Mouse (Mus musculus): Measurements from ENCODE around the gene Kctd11. TPM values are rescaled to one million over a fixed set of nuclear protein-coding genes. Genes with fewer than 3 reads are reported as not detected.

Kctd11 gene
- polyA plus RNA-seq, 1 experiment = 0.47 TPM

GRCm38 (mm10) chr11:69901406-69901846, 20.2 kb upstream of the Kctd11 start:
- Histone ChIP-seq H3K4me3 (ENCODE audit: control insufficient read depth, low read depth, low read length) (peak overlapping the region; percentile 83), H3K4me1 (ENCODE audit: control insufficient read depth, insufficient read depth, low read length) (peaks cover 6% of the 10 kb centered on the region), H3K27ac (ENCODE audit: control insufficient read depth, insufficient read depth, low read depth, low read length) (peak overlapping the region; percentile 90), H3K36me3 (ENCODE audit: control insufficient read depth, insufficient read depth, low read length) (no peaks in the 10 kb centered on the region; the same call in none of the 2 replicates), H3K27me3 (ENCODE audit: control insufficient read depth, insufficient read depth, low read length) (no peaks in the 10 kb centered on the region)
- TF ChIP-seq POLR2A (IDR thresholded peaks at IDR 0.05; ENCODE audit: control insufficient read depth, low read depth, low read length) (peak; percentile 80), CTCF (IDR thresholded peaks at IDR 0.05; ENCODE audit: control insufficient read depth, insufficient read depth, insufficient replicate concordance, low read depth, low read length) (no peak)

DNA sequence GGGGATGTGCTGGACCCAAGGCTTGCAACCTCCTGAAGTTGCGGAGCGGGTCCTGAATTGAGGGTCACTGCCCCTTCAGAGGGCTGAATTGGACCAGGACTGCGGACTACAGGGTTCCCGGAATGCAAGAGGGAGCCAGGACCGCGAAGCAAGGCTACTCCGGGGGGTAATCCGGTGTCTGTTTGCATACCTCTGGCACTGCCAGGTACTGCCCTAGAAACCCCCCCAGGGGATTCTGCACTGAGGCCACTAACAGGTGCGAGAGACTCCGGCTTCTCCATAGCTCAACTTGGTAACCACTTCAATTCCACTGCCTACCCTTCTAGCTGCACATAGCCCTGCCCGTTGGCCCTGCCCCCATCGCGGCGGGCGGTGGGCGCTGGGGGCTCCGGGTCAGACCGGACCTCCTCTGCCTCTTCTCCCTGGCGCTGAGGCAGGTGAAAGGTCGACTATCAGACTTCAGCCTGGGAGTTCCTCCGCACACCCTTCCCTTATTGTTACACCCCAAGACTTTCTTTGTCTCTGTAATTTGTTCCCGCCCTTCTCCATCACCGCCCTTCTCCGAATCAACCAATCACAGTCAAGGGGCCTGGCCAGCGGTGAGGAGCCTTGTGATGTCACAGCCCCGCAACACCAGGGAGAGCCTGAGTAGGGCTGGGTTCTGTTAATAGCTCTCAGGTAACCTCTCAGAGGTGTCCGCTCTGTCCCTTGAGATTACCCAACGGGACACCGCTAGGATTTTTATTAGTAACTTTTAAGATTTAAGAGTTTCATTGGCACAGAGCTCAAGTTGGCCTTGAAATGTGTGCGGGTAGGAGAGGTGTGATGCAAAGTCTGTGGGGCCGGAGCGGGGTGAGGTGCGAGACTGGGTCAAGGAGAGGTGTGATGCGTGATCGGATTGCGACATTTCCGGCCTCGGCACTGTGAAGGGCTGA, 19.5 kb upstream of the Kctd11 start, which contains the start of the genes 2810408A11Rik and Neurl4:
2810408A11Rik (minus strand) TSS at position 517 of the 935 bp plus-strand sequence.
Neurl4 (plus strand) TSS at position 602 of the 935 bp plus-strand sequence.
- no peak for TF ChIP-seq CTCF (IDR thresholded peaks at IDR 0.05; ENCODE audit: control insufficient read depth, insufficient read depth, insufficient replicate concordance, low read depth, low read length)
- TF ChIP-seq POLR2A (IDR thresholded peaks at IDR 0.05; ENCODE audit: control insufficient read depth, low read depth, low read length) = peak; percentile 68
- Histone ChIP-seq H3K27me3 (ENCODE audit: control insufficient read depth, insufficient read depth, low read length) (no peaks in the 10 kb centered on the region), H3K4me3 (ENCODE audit: control insufficient read depth, low read depth, low read length) (peak within 1 kb of the TSS; percentile 83), H3K36me3 (ENCODE audit: control insufficient read depth, insufficient read depth, low read length) (no peaks in the 10 kb centered on the region; the same call in none of the 2 replicates), H3K27ac (ENCODE audit: control insufficient read depth, insufficient read depth, low read depth, low read length) (peak within 1 kb of the TSS; percentile 90), H3K4me1 (ENCODE audit: control insufficient read depth, insufficient read depth, low read length) (peaks cover 6% of the 10 kb centered on the region)

- Histone ChIP-seq H3K27ac (ENCODE audit: control insufficient read depth, insufficient read depth, low read depth, low read length) (no peak overlapping the region), H3K4me3 (ENCODE audit: control insufficient read depth, low read depth, low read length) (peak overlapping the region; percentile 82), H3K36me3 (ENCODE audit: control insufficient read depth, insufficient read depth, low read length) (no peaks in the 10 kb centered on the region; the same call in none of the 2 replicates), H3K27me3 (ENCODE audit: control insufficient read depth, insufficient read depth, low read length) (no peaks in the 10 kb centered on the region), H3K4me1 (ENCODE audit: control insufficient read depth, insufficient read depth, low read length) (peaks cover 6% of the 10 kb centered on the region)
- TF ChIP-seq POLR2A (IDR thresholded peaks at IDR 0.05; ENCODE audit: control insufficient read depth, low read depth, low read length) (no peak), CTCF (IDR thresholded peaks at IDR 0.05; ENCODE audit: control insufficient read depth, insufficient read depth, insufficient replicate concordance, low read depth, low read length) (no peak)
Observed at GRCm38 (mm10) chr11:69899870-69900269, 18.7 kb upstream of the Kctd11 start.

DNA sequence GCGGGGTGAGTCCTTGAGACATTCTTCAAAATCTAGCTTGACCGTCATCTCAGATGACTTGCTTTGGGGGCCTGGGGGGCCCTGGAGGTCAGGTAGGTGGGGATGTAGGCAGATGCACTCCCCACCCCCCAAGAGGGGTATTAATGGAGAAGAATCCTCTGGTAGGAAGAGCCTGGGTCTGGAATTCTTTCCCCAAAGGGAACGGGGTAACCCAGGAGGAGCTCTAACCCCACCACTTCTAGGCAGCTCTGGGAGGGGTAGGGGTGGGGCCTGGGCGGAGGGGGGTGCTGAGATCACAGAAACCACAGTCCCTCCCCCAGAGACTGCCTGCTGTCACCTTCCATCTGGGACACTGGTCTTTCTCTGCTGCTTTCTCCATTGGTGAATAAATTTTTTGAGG, 14.1 kb upstream of the Kctd11 start, which contains the start of gene Acap1:
Acap1 (minus strand) TSS at position 249 of the 400 bp plus-strand sequence.
- Histone ChIP-seq H3K36me3 (ENCODE audit: control insufficient read depth, insufficient read depth, low read length) (no peaks in the 10 kb centered on the region), H3K4me3 (ENCODE audit: control insufficient read depth, low read depth, low read length) (no peak within 1 kb of the TSS), H3K4me1 (ENCODE audit: control insufficient read depth, insufficient read depth, low read length) (peaks cover 1% of the 10 kb centered on the region), H3K27me3 (ENCODE audit: control insufficient read depth, insufficient read depth, low read length) (no peaks in the 10 kb centered on the region), H3K27ac (ENCODE audit: control insufficient read depth, insufficient read depth, low read depth, low read length) (no peak within 1 kb of the TSS)
- TF ChIP-seq CTCF (IDR thresholded peaks at IDR 0.05; ENCODE audit: control insufficient read depth, insufficient read depth, insufficient replicate concordance, low read depth, low read length) = no peak
- TF ChIP-seq POLR2A (IDR thresholded peaks at IDR 0.05; ENCODE audit: control insufficient read depth, low read depth, low read length) = no peak

DNA sequence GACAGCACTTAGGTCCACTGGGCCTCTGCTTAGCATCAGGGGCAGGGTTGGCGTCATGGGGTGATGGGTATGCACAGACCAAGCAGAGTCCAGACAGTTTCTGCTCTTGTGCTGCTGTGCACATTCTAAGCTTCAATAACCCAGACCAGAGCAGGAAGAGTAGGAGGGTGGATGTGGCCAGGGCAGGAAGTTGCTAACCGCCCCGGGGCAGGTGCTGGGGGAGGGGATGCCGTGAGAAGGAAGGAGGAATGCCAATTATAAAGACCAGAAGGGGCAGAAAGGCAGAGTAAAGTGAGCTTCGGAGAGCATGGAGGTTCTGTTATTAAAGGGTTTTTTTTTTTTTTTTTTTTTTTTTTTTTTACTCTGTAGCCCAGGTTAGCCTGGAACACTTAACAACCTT, 13.5 kb upstream of the Kctd11 start:
- TF ChIP-seq POLR2A (IDR thresholded peaks at IDR 0.05; ENCODE audit: control insufficient read depth, low read depth, low read length) (no peak), CTCF (IDR thresholded peaks at IDR 0.05; ENCODE audit: control insufficient read depth, insufficient read depth, insufficient replicate concordance, low read depth, low read length) (no peak)
- Histone ChIP-seq H3K27ac (ENCODE audit: control insufficient read depth, insufficient read depth, low read depth, low read length) (no peak overlapping the region), H3K36me3 (ENCODE audit: control insufficient read depth, insufficient read depth, low read length) (no peaks in the 10 kb centered on the region), H3K27me3 (ENCODE audit: control insufficient read depth, insufficient read depth, low read length) (no peaks in the 10 kb centered on the region), H3K4me1 (ENCODE audit: control insufficient read depth, insufficient read depth, low read length) (no peaks in the 10 kb centered on the region), H3K4me3 (ENCODE audit: control insufficient read depth, low read depth, low read length) (no peak overlapping the region)

DNA sequence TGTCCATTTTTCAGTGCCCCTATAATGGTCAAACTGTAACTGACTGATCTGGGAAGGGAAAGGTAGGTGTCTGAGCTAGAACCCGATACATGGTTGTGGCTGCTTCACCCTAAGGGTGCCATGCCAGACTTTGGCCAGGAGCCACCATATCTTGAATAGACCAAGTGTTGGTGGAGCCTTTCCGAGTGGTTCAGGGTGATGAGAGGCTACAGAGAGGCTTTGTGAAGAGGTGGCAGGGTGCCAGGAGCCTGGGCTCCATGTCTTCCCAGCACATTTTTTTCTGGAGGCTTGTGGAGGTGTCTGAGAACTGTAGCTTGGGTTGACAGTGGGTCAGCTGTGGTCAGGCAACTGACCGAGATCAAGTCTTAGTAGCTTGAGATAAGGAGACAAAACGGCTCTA, 10.3 kb upstream of the Kctd11 start:
- H3K27me3 ChIP-seq (ENCODE audit: control insufficient read depth, insufficient read depth, low read length) = no peaks in the 10 kb centered on the region
- H3K4me3 ChIP-seq (ENCODE audit: control insufficient read depth, low read depth, low read length) = no peak overlapping the region
- no peaks in the 10 kb centered on the region for H3K36me3 ChIP-seq (ENCODE audit: control insufficient read depth, insufficient read depth, low read length)
- no peak overlapping the region for H3K27ac ChIP-seq (ENCODE audit: control insufficient read depth, insufficient read depth, low read depth, low read length)
- no peak for TF ChIP-seq POLR2A (IDR thresholded peaks at IDR 0.05; ENCODE audit: control insufficient read depth, low read depth, low read length)
- no peak for TF ChIP-seq CTCF (IDR thresholded peaks at IDR 0.05; ENCODE audit: control insufficient read depth, insufficient read depth, insufficient replicate concordance, low read depth, low read length)
- no peaks in the 10 kb centered on the region for H3K4me1 ChIP-seq (ENCODE audit: control insufficient read depth, insufficient read depth, low read length)

DNA sequence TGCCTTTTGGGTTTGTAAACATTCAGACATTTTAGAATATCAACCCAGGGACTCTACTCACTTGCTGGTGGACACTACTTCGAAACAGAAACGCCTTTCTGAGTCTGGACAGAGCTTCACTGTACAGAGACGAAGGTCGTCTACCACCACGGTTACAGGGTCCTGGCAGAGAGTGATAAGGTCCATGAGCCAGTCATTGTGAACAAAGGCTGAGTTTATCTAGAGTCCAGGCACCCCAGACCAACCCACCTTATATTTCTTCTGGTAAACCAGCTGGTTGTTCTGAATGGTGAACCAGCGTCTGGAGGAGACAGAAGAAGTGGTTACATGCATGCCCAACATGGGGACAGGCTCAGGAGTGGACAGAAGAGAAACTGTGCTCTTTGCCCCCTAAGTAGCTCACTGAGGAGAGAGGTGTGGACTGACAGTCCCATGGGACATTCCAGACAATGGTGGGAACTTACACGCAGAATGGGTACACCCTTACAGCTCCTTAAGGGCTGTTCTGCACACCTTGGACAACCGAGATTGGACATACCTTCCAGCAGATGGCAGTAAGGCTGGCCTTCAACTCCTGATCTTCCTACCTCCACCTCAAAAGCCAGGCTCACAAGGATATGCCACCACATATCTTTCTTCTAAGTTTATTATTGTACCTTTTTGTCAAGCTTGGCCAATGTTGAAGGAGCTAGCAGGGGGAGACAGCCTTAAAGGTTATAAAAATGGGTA, 5.9 kb upstream of the Kctd11 start:
- Histone ChIP-seq H3K4me3 (ENCODE audit: control insufficient read depth, low read depth, low read length) (no peak overlapping the region), H3K27ac (ENCODE audit: control insufficient read depth, insufficient read depth, low read depth, low read length) (no peak overlapping the region), H3K27me3 (ENCODE audit: control insufficient read depth, insufficient read depth, low read length) (no peaks in the 10 kb centered on the region), H3K36me3 (ENCODE audit: control insufficient read depth, insufficient read depth, low read length) (no peaks in the 10 kb centered on the region), H3K4me1 (ENCODE audit: control insufficient read depth, insufficient read depth, low read length) (peaks cover 5% of the 10 kb centered on the region)
- no peak; the same call in 1 of the 2 replicates for TF ChIP-seq CTCF (IDR thresholded peaks at IDR 0.05; ENCODE audit: control insufficient read depth, insufficient read depth, insufficient replicate concordance, low read depth, low read length)
- no peak for TF ChIP-seq POLR2A (IDR thresholded peaks at IDR 0.05; ENCODE audit: control insufficient read depth, low read depth, low read length)
